Mouse (Mus musculus) ES-E14 (cell line): ENCODE measurements around the gene Nectin4. TPM values are rescaled to one million over a fixed set of nuclear protein-coding genes. Genes with fewer than 3 reads are reported as not detected.

Source experiments
- DNase-seq: peaks from one replicate; pipeline ENCODE4 v3.0.0-alpha.2; 2013; ENCODE audit warnings: low read depth, low spot score
- H3K27ac ChIP-seq: 2 replicates; pipeline ENCODE4 v1.5.1; 2012; ENCODE audit warnings: low read depth, mild to moderate bottlenecking, low read length, moderate library complexity, mixed read lengths; ENCODE audit not compliant: poor library complexity, insufficient read depth, severe bottlenecking
- H3K36me3 ChIP-seq: 2 replicates; pipeline ENCODE4 v1.6.1; 2012; ENCODE audit warnings: mild to moderate bottlenecking, low read length, moderate library complexity, mixed read lengths; ENCODE audit not compliant: control insufficient read depth, poor library complexity, insufficient read depth, severe bottlenecking
- H3K4me1 ChIP-seq, 2 experiments: fragments of 150-350 bp in 1 of 2; sonication (generic) in 1 of 2; 2 replicates each; pipeline ENCODE4 v1.6.1; 2012; ENCODE audit warnings: low read length in 2 of 2, mild to moderate bottlenecking in 1 of 2, mixed read lengths in 1 of 2; ENCODE audit not compliant: control insufficient read depth in 2 of 2, insufficient read depth in 2 of 2, poor library complexity in 1 of 2
- H3K4me3 ChIP-seq, 2 experiments: fragments of 150-350 bp in 1 of 2; sonication (generic) in 1 of 2; 2 replicates each; pipeline ENCODE4 v1.5.1; 2012; ENCODE audit warnings: low read length in 2 of 2, low read depth in 1 of 2, mild to moderate bottlenecking in 1 of 2, mixed read lengths in 1 of 2; ENCODE audit not compliant: insufficient read depth in 1 of 2, poor library complexity in 1 of 2, severe bottlenecking in 1 of 2
- H3K9ac ChIP-seq: 2 replicates; pipeline ENCODE4 v1.6.1; 2012; ENCODE audit warnings: low read depth, mild to moderate bottlenecking, low read length, mixed read lengths; ENCODE audit not compliant: poor library complexity, insufficient read depth, severe bottlenecking
- H3K9me3 ChIP-seq: fragments of 150-350 bp; sonication (generic); 2 replicates; pipeline ENCODE4 v1.6.1; 2012; ENCODE audit warnings: low read depth, mild to moderate bottlenecking, low read length; ENCODE audit not compliant: control insufficient read depth, insufficient read depth
- CHD2 ChIP-seq: IDR thresholded peaks from 2 replicates; pipeline ENCODE4 v1.6.1; 2014; ENCODE audit warnings: mild to moderate bottlenecking, low read depth, low read length, inconsistent platforms
- HCFC1 ChIP-seq: IDR thresholded peaks from 2 replicates; pipeline ENCODE4 v1.6.1; 2012; ENCODE audit warnings: low read length, inconsistent platforms, borderline replicate concordance; ENCODE audit not compliant: insufficient read depth
- MAFK ChIP-seq: IDR thresholded peaks from 2 replicates; pipeline ENCODE4 v1.6.1; 2014; ENCODE audit warnings: mild to moderate bottlenecking, low read depth, low read length, inconsistent platforms; ENCODE audit not compliant: insufficient read depth
- ZC3H11A ChIP-seq: IDR thresholded peaks from 2 replicates; pipeline ENCODE4 v1.6.1; 2012; ENCODE audit warnings: low read depth, mild to moderate bottlenecking, inconsistent platforms, low read length, borderline replicate concordance
- ZNF384 ChIP-seq: IDR thresholded peaks from 2 replicates; pipeline ENCODE4 v1.6.1; 2012; ENCODE audit warnings: low read depth, low read length, inconsistent platforms
- in situ Hi-C, 2 experiments: fragments of 600-800 bp; cut with MboI; formaldehyde crosslinking; loops; one replicate each; pipeline ENCODE4 v1.15.1; 2025; ENCODE audit warnings: low sequenced_read_pairs in 2 of 2, inconsistent platforms in 1 of 2; ENCODE audit not compliant: unreplicated experiment in 2 of 2
- total RNA-seq: library from RNA; depleted of rRNA; stranded (reverse); fragments of 300-350 nt; gene quantifications from 2 replicates; pipeline ENCODE4 v1.2.3, GENCODE M21; 2012; rRNA removed

Nectin4 gene
- total RNA-seq, 1 experiment: 1.9 TPM

DNA sequence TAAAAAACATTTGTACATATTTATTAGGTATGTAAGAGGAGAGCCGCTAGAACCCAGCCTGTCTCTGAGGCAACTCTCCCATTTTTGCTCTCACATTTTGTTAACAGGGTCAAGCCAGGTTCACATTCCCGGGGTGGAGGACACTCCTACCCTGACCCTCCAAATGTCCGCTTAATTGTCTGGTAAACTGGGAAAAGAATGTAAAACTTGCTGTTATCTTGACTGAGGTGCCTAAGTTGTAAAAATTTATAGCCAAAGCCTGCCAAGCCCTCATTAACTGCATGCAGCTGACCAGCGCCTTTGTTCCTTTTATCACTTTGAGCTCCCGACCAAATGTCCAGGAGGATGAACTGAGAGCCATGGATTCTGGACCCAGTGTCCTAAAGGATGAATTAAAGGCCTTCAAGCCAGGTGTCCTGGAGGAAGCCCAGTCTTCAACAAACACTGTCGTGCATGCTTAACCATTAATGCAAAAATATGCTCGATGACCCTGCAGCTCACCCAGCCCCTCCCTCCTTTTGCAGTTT lies 65.5 kb downstream of the Nectin4 start:
- TF ChIP-seq MAFK: no peak
- Histone ChIP-seq H3K9me3 (no peaks in the 10 kb centered on the region), H3K4me3 (no peak overlapping the region), H3K4me1 (peaks cover 7 to 8% of the 10 kb centered on the region in 2 experiments; a peak in 3 of 4 replicates), H3K27ac (no peak overlapping the region), H3K36me3 (no peaks in the 10 kb centered on the region), H3K9ac (no peak overlapping the region)
- DNase-seq: no peak
- in situ Hi-C loops: no loop called here

DNA sequence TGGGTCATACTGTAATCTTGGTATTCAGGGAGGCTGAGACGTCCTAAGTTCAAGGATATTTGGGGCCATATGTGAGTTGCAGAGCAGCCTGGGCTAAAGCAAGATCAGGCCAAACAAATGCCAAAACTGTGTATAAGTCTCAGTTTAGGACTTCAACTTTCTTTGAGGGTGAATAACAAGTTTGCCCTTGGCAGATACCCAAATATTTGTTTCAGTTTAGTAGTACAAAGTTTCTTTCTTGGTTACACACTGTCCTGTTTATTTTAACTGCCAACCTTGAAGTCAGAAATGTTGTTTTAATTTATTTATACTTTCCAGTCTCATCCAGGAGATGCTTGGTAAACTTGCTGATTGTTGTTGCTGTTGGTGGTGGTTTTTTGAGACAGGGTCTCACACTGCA lies 66.1 kb downstream of the Nectin4 start:
- Histone ChIP-seq H3K36me3 (no peaks in the 10 kb centered on the region), H3K9me3 (no peaks in the 10 kb centered on the region), H3K9ac (no peak overlapping the region), H3K27ac (no peak overlapping the region), H3K4me1 (peaks cover 7 to 10% of the 10 kb centered on the region in 2 experiments; a peak in 3 of 4 replicates), H3K4me3 (no peak overlapping the region)
- in situ Hi-C loops: no loop called here
- no peak for DNase-seq
- TF ChIP-seq ZNF384 (no peak), CHD2 (no peak), MAFK (no peak), ZC3H11A (no peak), HCFC1 (no peak)

DNA sequence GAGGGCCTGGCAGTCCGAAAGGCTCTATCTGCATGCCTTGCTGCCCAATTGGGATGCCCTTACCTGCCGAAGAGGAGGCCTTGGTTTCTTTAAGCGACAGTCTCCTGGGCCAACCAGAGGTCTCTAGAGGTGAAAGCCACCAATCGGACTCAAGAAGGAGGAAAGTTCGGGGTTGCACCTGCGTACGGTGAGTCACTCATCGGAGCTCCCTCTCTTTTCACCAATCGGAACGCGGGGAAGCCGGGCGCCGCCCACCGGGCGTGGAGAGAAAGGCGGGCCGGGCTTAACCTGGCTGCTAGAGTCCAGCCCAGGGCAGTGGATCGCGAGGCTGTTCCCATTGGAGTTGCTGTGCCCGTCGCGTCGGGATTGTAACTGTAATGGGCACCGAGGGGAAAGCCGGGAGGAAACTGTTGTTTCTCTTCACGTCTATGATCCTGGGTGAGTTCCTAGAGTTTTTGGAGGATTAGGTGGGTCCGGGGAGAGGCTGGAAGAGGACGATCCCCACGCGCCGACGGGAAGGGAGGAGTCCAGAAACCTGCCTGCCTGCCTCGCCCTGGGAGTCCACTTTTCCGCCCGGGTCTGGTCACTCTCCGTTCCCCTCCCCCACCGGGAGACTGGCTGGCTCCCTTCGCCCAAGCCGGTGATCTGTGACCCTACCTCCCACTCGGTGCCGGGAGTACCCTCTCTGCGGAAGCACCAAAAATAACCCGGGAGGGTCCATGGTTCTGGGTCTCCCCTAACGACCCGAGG lies 67.5 kb downstream of the Nectin4 start, which contains the start of gene F11r:
F11r (plus strand) TSS at position 272 of the 750 bp plus-strand sequence.
- Histone ChIP-seq H3K36me3 (no peaks in the 10 kb centered on the region), H3K4me1 (peaks cover 7 to 15% of the 10 kb centered on the region in 2 experiments; a peak in 3 of 4 replicates), H3K9me3 (no peaks in the 10 kb centered on the region), H3K9ac (peak within 1 kb of the TSS; percentile 73), H3K4me3 (peak within 1 kb of the TSS; percentile 77 to 96), H3K27ac (peak within 1 kb of the TSS; percentile 9; the same call in 1 of the 2 replicates)
- in situ Hi-C loops: no loop called here
- TF ChIP-seq HCFC1 (0 out of 2 replicates have a peak, but pooled peaks have one; percentile 30), CHD2 (peak; percentile 91), ZNF384 (no peak)
- peak; percentile 92 for DNase-seq

Other genes with a start within 250 kb of the Nectin4 start
- 55.0 and 57.9 TPM in 2 replicates for gene Sdhc, start 219.5 kb upstream of the Nectin4 start, total RNA-seq
- gene Mpz, start 219.4 kb upstream of the Nectin4 start, total RNA-seq: 0.36 TPM in 1 of 2 replicates, not detected in the other
- gene Pcp4l1, start 173.8 kb upstream of the Nectin4 start, total RNA-seq: 0.63 and 2.2 TPM in 2 replicates
- gene Nr1i3, start 156.1 kb upstream of the Nectin4 start, total RNA-seq: 0.71 and 1.2 TPM in 2 replicates
- 22.0 and 27.5 TPM in 2 replicates for gene Tomm40l, start 147.6 kb upstream of the Nectin4 start, total RNA-seq
- 0.98 and 2.0 TPM in 2 replicates for gene Apoa2, start 145.0 kb upstream of the Nectin4 start, total RNA-seq
- 0.62 and 0.63 TPM in 2 replicates for gene Fcer1g, start 135.7 kb upstream of the Nectin4 start, total RNA-seq
- gene Adamts4, start 119.7 kb upstream of the Nectin4 start, total RNA-seq: 3.9 and 4.5 TPM in 2 replicates
- 175 and 229 TPM in 2 replicates for gene Ndufs2, start 118.7 kb upstream of the Nectin4 start, total RNA-seq
- 35.8 and 51.0 TPM in 2 replicates for gene B4galt3, start 99.8 kb upstream of the Nectin4 start, total RNA-seq
- gene Ppox, start 88.9 kb upstream of the Nectin4 start, total RNA-seq: 15.5 and 23.6 TPM in 2 replicates
- 23.1 and 30.7 TPM in 2 replicates for gene Usp21, start 82.1 kb upstream of the Nectin4 start, total RNA-seq
- 59.1 and 78.8 TPM in 2 replicates for gene Ufc1, start 75.1 kb upstream of the Nectin4 start, total RNA-seq
- gene Dedd, start 41.0 kb upstream of the Nectin4 start, total RNA-seq: 23.9 and 25.7 TPM in 2 replicates
- 18.1 and 24.4 TPM in 2 replicates for gene Nit1, start 24.5 kb upstream of the Nectin4 start, total RNA-seq
- 41.1 and 41.6 TPM in 2 replicates for gene Pfdn2, start 24.4 kb upstream of the Nectin4 start, total RNA-seq
- gene Klhdc9, start 9.3 kb upstream of the Nectin4 start, total RNA-seq: 0.85 and 1.1 TPM in 2 replicates
- gene Arhgap30, start 18.9 kb downstream of the Nectin4 start, total RNA-seq: 8.0 and 9.0 TPM in 2 replicates
- gene Usf1, start 41.2 kb downstream of the Nectin4 start, total RNA-seq: 151 and 164 TPM in 2 replicates
- 6.2 and 11.2 TPM in 2 replicates for gene Tstd1, start 48.8 kb downstream of the Nectin4 start, total RNA-seq
- gene F11r, start 67.4 kb downstream of the Nectin4 start, total RNA-seq: 74.9 and 132 TPM in 2 replicates
- 3.2 and 4.0 TPM in 2 replicates for gene Alyref2, start 133.4 kb downstream of the Nectin4 start, total RNA-seq
- gene Itln1, start 165.2 kb downstream of the Nectin4 start, total RNA-seq: not detected in 2 replicates
- gene Cd244a, start 189.1 kb downstream of the Nectin4 start, total RNA-seq: not detected in 2 replicates
- 0.13 TPM in 1 of 2 replicates, not detected in the other for gene Ly9, start 237.3 kb downstream of the Nectin4 start, total RNA-seq